Mouse (Mus musculus): ENCODE data around the gene Atp8b2.

DNA sequence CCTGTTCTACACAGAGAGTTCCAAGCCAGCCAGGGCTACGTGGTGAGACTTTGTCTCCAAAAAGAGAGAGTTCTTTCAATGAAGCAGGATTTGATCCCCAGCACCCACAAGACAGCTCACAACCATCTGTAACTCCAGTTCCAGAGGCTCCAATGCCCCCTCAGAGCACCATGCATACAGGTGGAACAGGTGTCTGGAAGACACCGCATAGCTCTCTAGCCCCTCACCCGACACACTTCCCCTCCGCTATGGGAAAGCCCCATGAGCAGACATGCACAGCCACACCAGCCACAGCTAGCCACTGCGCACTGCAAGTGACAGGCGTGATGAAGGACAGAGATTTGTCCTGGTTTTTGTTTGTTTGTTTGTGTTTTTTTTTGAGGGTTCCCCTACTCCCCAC lies 54.5 kb downstream of the Atp8b2 start:
- TF ChIP-seq CTCF (IDR thresholded peaks at IDR 0.05; ENCODE audit: low read depth, low read length) (no peak), GATA1 (IDR thresholded peaks at IDR 0.05; ENCODE audit: borderline replicate concordance, low read length) (no peak), POLR2AphosphoS5 (IDR thresholded peaks at IDR 0.05; ENCODE audit: insufficient replicate concordance, low read depth, low read length) (no peak), TAL1 (conservative IDR thresholded peaks at IDR 0.05; ENCODE audit: low read depth, low read length) (no peak), GATA2 (IDR thresholded peaks at IDR 0.05; ENCODE audit: borderline replicate concordance, low read depth, low read length) (no peak)

Measured in G1E (cell line).